Mouse (Mus musculus) macrophage (primary cell): Measurements from ENCODE around the gene Gm498. TPM values are rescaled to one million over a fixed set of nuclear protein-coding genes. Genes with fewer than 3 reads are reported as not detected.
A peak's percentile ranks its signal among the peaks of the same experiment; 100 is the strongest.

Source experiments
- H3K27ac ChIP-seq: fragments of 350-480 bp; formaldehyde crosslinking; 2 replicates; pipeline ENCODE4 v1.9.0; 2021
- H3K36me3 ChIP-seq: fragments of 350-480 bp; formaldehyde crosslinking; 2 replicates; pipeline ENCODE4 v1.9.0; 2021; ENCODE audit errors: inconsistent target
- H3K4me3 ChIP-seq: fragments of 350-480 bp; formaldehyde crosslinking; 2 replicates; pipeline ENCODE4 v1.9.0; 2021; ENCODE audit errors: inconsistent target
- H3K79me2 ChIP-seq: fragments of 350-480 bp; formaldehyde crosslinking; 2 replicates; pipeline ENCODE4 v1.9.0; 2021; ENCODE audit errors: inconsistent target
- WGBS: methylation state at CpG from one replicate; pipeline ENCODE4 v1.1.7; 2026; ENCODE audit warnings: inconsistent platforms; ENCODE audit not compliant: missing documents; 5-methylcytosine and 5-hydroxymethylcytosine counted together
- polyA plus RNA-seq: library from polyadenylated mRNA; stranded (reverse); fragments of 250-400 nt; gene quantifications from 3 replicates; pipeline ENCODE4 v1.2.4, GENCODE M21; 2018; ENCODE audit warnings: inconsistent platforms
- total RNA-seq, 78 experiments: library from RNA; depleted of rRNA; stranded (reverse); fragments of 250-400 nt; gene quantifications; 1 replicate in 9 of 78; 2 replicates in 24 of 78; 3 replicates in 43 of 78; 4 replicates in 2 of 78; pipeline ENCODE4 v1.2.4; 2018; ENCODE audit warnings: inconsistent platforms in 56 of 78

Gene Gm498
- total RNA-seq (2018; cell fraction: chromatin; rRNA removed): not detected
- total RNA-seq (2018; cell fraction: cytosol; rRNA removed): not detected
- total RNA-seq (2018; cell fraction: nucleus; rRNA removed): not detected
- not detected in 3 replicates for polyA plus RNA-seq

- H3K79me2 ChIP-seq: no peaks in the 10 kb centered on the region
- 87% methylated on average over 2 of the region's 2 CpGs for WGBS
- no peak within 1 kb of the TSS for H3K4me3 ChIP-seq
- H3K36me3 ChIP-seq: no peaks in the 10 kb centered on the region
- no peak within 1 kb of the TSS for H3K27ac ChIP-seq
These were observed at the start of gene Gm498 for GRCm38 (mm10) chr7:143866538-143866937. TSS of gene Gm498 (plus strand) at chr7:143866838.

GRCm38 (mm10) chr7:143819201-143819600, 47.4 kb upstream of the Gm498 start:
- peaks cover 23% of the 10 kb centered on the region for H3K36me3 ChIP-seq
- WGBS: 98% methylated on average over 4 of the region's 4 CpGs
- no peak overlapping the region for H3K27ac ChIP-seq
- H3K4me3 ChIP-seq: no peak overlapping the region
- peaks cover 12% of the 10 kb centered on the region; the same call in 1 of the 2 replicates for H3K79me2 ChIP-seq

GRCm38 (mm10) chr7:143821241-143821640, 45.4 kb upstream of the Gm498 start:
- Histone ChIP-seq H3K4me3 (no peak overlapping the region), H3K27ac (no peak overlapping the region), H3K36me3 (peaks cover 4% of the 10 kb centered on the region), H3K79me2 (peaks cover 12% of the 10 kb centered on the region; the same call in 1 of the 2 replicates)
- 93% methylated on average over 2 of the region's 2 CpGs for WGBS

GRCm38 (mm10) chr7:143822375-143823265, 44.0 kb upstream of the Gm498 start, which contains the start of the genes Nadsyn1 and Dhcr7:
TSS of gene Nadsyn1 (minus strand) at chr7:143822849.
TSS of gene Dhcr7 (plus strand) at chr7:143823145.
- H3K4me3 ChIP-seq: peak within 1 kb of the TSS; percentile 76
- WGBS: under 1% methylated on average over 32 of the region's 40 CpGs
- H3K27ac ChIP-seq: peak within 1 kb of the TSS; percentile 56
- peaks cover 12% of the 10 kb centered on the region; the same call in 1 of the 2 replicates for H3K79me2 ChIP-seq
- H3K36me3 ChIP-seq: no peaks in the 10 kb centered on the region

- H3K4me3 ChIP-seq: peak overlapping the region; percentile 23; the same call in 1 of the 2 replicates
- peak overlapping the region; percentile 42 for H3K27ac ChIP-seq
- 89% methylated on average over 4 of the region's 4 CpGs for WGBS
- peaks cover 12% of the 10 kb centered on the region; the same call in 1 of the 2 replicates for H3K79me2 ChIP-seq
- no peaks in the 10 kb centered on the region for H3K36me3 ChIP-seq
These were observed 43.4 kb upstream of the Gm498 start for GRCm38 (mm10) chr7:143823266-143823605.

- H3K27ac ChIP-seq: no peak overlapping the region
- 84% methylated on average over 2 of the region's 2 CpGs for WGBS
- peaks cover 20% of the 10 kb centered on the region for H3K79me2 ChIP-seq
- H3K4me3 ChIP-seq: no peak overlapping the region
- no peaks in the 10 kb centered on the region for H3K36me3 ChIP-seq
These were observed 39.7 kb upstream of the Gm498 start for GRCm38 (mm10) chr7:143826985-143827384.

GRCm38 (mm10) chr7:143829504-143830331, 36.9 kb upstream of the Gm498 start:
- Histone ChIP-seq H3K27ac (peak overlapping the region; percentile 92), H3K36me3 (no peaks in the 10 kb centered on the region), H3K79me2 (peaks cover 37% of the 10 kb centered on the region), H3K4me3 (peak overlapping the region; percentile 85)
- WGBS: 1% methylated on average over 36 of the region's 37 CpGs

GRCm38 (mm10) chr7:143830399-143830798, 36.2 kb upstream of the Gm498 start:
- H3K4me3 ChIP-seq: peak overlapping the region; percentile 85
- H3K27ac ChIP-seq: peak overlapping the region; percentile 41
- H3K36me3 ChIP-seq: no peaks in the 10 kb centered on the region
- WGBS: 10% methylated on average over 6 of the region's 6 CpGs
- H3K79me2 ChIP-seq: peaks cover 44% of the 10 kb centered on the region

GRCm38 (mm10) chr7:143832196-143832595, 34.4 kb upstream of the Gm498 start:
- WGBS: 74% methylated on average over 8 of the region's 8 CpGs
- Histone ChIP-seq H3K36me3 (no peaks in the 10 kb centered on the region), H3K79me2 (peaks cover 51% of the 10 kb centered on the region), H3K4me3 (no peak overlapping the region), H3K27ac (no peak overlapping the region)

GRCm38 (mm10) chr7:143832611-143833010, 34.0 kb upstream of the Gm498 start:
- 88% methylated on average over 2 of the region's 2 CpGs for WGBS
- Histone ChIP-seq H3K4me3 (no peak overlapping the region), H3K27ac (no peak overlapping the region), H3K36me3 (peaks cover 3% of the 10 kb centered on the region; the same call in 1 of the 2 replicates), H3K79me2 (peaks cover 51% of the 10 kb centered on the region)

- 80% methylated on average over 6 of the region's 6 CpGs for WGBS
- Histone ChIP-seq H3K79me2 (peaks cover 51% of the 10 kb centered on the region), H3K4me3 (no peak overlapping the region), H3K27ac (no peak overlapping the region), H3K36me3 (peaks cover 12% of the 10 kb centered on the region; the same call in 1 of the 2 replicates)
These were observed 33.0 kb upstream of the Gm498 start for GRCm38 (mm10) chr7:143833581-143834190.

GRCm38 (mm10) chr7:143834316-143834715, 32.3 kb upstream of the Gm498 start:
- 96% methylated on average over 2 of the region's 2 CpGs for WGBS
- peaks cover 12% of the 10 kb centered on the region; the same call in 1 of the 2 replicates for H3K36me3 ChIP-seq
- no peak overlapping the region for H3K4me3 ChIP-seq
- no peak overlapping the region for H3K27ac ChIP-seq
- H3K79me2 ChIP-seq: peaks cover 51% of the 10 kb centered on the region

- H3K79me2 ChIP-seq: peaks cover 51% of the 10 kb centered on the region
- no peak overlapping the region for H3K27ac ChIP-seq
- H3K36me3 ChIP-seq: peaks cover 18% of the 10 kb centered on the region; the same call in 1 of the 2 replicates
- H3K4me3 ChIP-seq: no peak overlapping the region
- WGBS: 71% methylated on average over 3 of the region's 3 CpGs
These were observed 31.7 kb upstream of the Gm498 start for GRCm38 (mm10) chr7:143834972-143835371.
